Mouse (Mus musculus): ENCODE results near the gene Zp3. TPM values are rescaled to one million over a fixed set of nuclear protein-coding genes. Genes with fewer than 3 reads are reported as not detected.

Zp3 gene
- polyA plus RNA-seq, 1 experiment from 2014 or later, result 0.27 TPM

Other genes starting within 250 kb of the Zp3 start
- gene Tmem120a, start 235.7 kb upstream of the Zp3 start, polyA plus RNA-seq (2015; fragmentation: Nextera tagmentation; extraction: Ambion mirVana), result 73.6 and 88.2 TPM in 2 replicates
- 0.36 and 0.88 TPM in 2 replicates for gene Styxl1, start 201.7 kb upstream of the Zp3 start, polyA plus RNA-seq (2015; fragmentation: Nextera tagmentation; extraction: Ambion mirVana)
- gene Mdh2, start 201.6 kb upstream of the Zp3 start, polyA plus RNA-seq (2015; fragmentation: Nextera tagmentation; extraction: Ambion mirVana), result 658 and 665 TPM in 2 replicates
- gene Srrm3, start 173.2 kb upstream of the Zp3 start, polyA plus RNA-seq (2015; fragmentation: Nextera tagmentation; extraction: Ambion mirVana), result 65.5 and 87.3 TPM in 2 replicates
- gene Hspb1, start 92.2 kb upstream of the Zp3 start, polyA plus RNA-seq (2015; fragmentation: Nextera tagmentation; extraction: Ambion mirVana), result 36.4 and 38.1 TPM in 2 replicates
- gene Ywhag, start 45.5 kb upstream of the Zp3 start, polyA plus RNA-seq (2015; fragmentation: Nextera tagmentation; extraction: Ambion mirVana), result 776 and 868 TPM in 2 replicates
- 1.6 and 1.8 TPM in 2 replicates for gene Ssc4d, start 5.6 kb upstream of the Zp3 start, polyA plus RNA-seq (2015; fragmentation: Nextera tagmentation; extraction: Ambion mirVana)
- 22.5 and 25.2 TPM in 2 replicates for gene Dtx2, start 14.7 kb downstream of the Zp3 start, polyA plus RNA-seq (2015; fragmentation: Nextera tagmentation; extraction: Ambion mirVana)
- 1.1 and 3.7 TPM in 2 replicates for gene Upk3b, start 58.4 kb downstream of the Zp3 start, polyA plus RNA-seq (2015; fragmentation: Nextera tagmentation; extraction: Ambion mirVana)
- gene Upk3bl, start 74.4 kb downstream of the Zp3 start, polyA plus RNA-seq (2015; fragmentation: Nextera tagmentation; extraction: Ambion mirVana), result 1.2 TPM in 1 of 2 replicates, not detected in the other
- 19.2 and 21.4 TPM in 2 replicates for gene Rasa4, start 103.8 kb downstream of the Zp3 start, polyA plus RNA-seq (2015; fragmentation: Nextera tagmentation; extraction: Ambion mirVana)
- 216 and 226 TPM in 2 replicates for gene Polr2j, start 136.5 kb downstream of the Zp3 start, polyA plus RNA-seq (2015; fragmentation: Nextera tagmentation; extraction: Ambion mirVana)
- gene Lrwd1, start 156.0 kb downstream of the Zp3 start, polyA plus RNA-seq (2015; fragmentation: Nextera tagmentation; extraction: Ambion mirVana), result 22.7 and 29.4 TPM in 2 replicates
- gene Alkbh4, start 156.0 kb downstream of the Zp3 start, polyA plus RNA-seq (2015; fragmentation: Nextera tagmentation; extraction: Ambion mirVana), result 23.2 and 24.2 TPM in 2 replicates
- gene Orai2, start 190.6 kb downstream of the Zp3 start, polyA plus RNA-seq (2015; fragmentation: Nextera tagmentation; extraction: Ambion mirVana), result 40.0 and 45.6 TPM in 2 replicates
- 62.1 and 63.9 TPM in 2 replicates for gene Prkrip1, start 218.9 kb downstream of the Zp3 start, polyA plus RNA-seq (2015; fragmentation: Nextera tagmentation; extraction: Ambion mirVana)

Measured in neural tube, embryonic 15.5 days (tissue).